Mouse (Mus musculus): ENCODE data around the gene Adamts18.

- TF ChIP-seq POLR2A (IDR thresholded peaks at IDR 0.05; ENCODE audit: borderline replicate concordance, low read depth, low read length) (no peak), CTCF (IDR thresholded peaks at IDR 0.05; ENCODE audit: low read depth, low read length) (no peak)
Measured at GRCm38 (mm10) chr8:113672599-113673255, 175.8 kb downstream of the Adamts18 start.

Measured in bone marrow macrophage, adult 2 months (primary cell).